Mouse (Mus musculus) WW6 (cell line): ENCODE data around the gene Dpm2.

Experiments used
- DNase-seq: peaks from one replicate; pipeline ENCODE4 v3.0.0-alpha.2; 2013; ENCODE audit warnings: low read depth, low spot score

Dpm2 gene

DNA sequence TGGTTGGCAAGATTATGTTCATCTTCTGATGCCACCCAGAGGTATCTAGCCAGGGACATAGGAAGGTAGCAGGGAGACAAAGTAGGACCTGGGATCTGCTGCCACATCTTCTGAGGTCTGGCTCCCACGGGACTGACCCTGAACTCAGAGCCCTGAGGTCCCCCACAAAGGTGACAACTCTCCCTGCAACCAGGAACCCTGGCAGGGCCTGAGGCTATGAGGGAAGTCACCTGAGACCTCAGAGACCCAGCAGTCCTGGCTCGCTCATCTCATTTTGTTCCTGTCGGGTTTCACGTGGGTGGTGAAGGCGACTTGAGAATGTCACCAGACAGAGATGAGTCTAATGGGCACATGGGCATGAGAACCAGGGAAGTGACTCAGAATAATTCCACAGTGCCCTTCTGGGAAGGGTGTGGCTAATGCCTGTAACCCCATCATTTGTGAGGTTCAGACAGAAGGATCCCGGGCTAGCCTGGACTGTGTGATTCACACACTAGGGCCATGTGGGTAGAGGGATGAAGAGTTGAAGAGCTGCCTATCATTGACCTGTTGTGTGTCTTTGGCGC, 14.6 kb downstream of the Dpm2 start:
- DNase-seq, result no peak

DNA sequence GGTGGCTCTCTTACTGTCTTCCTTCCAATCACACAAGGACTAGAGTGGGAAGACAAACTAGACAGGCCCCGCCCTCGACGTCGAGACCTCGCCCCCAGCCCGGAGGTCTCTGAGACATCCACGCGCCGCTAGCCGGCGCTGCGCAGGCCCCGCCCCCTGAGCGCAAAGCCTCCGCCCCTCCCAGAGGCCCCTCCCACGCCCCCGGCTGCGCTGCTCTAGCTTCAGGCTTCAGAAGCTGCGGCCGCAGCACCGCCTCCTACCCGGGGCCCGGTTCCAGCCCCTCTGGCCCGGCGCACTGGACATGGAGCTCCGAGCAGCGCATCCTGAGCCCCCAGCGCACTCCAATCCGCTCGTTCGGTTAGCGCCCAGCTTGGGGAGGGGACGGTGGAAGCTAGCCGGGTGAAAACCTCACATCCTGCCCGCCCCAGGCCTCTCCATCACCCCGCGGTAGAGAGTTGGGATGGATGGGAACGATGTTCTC, 16.3 kb downstream of the Dpm2 start, which contains the start of gene St6galnac4:
Gene St6galnac4, plus strand, starts transcription at position 225 of the 481 bp plus-strand sequence.
- peak; percentile 92 for DNase-seq

DNA sequence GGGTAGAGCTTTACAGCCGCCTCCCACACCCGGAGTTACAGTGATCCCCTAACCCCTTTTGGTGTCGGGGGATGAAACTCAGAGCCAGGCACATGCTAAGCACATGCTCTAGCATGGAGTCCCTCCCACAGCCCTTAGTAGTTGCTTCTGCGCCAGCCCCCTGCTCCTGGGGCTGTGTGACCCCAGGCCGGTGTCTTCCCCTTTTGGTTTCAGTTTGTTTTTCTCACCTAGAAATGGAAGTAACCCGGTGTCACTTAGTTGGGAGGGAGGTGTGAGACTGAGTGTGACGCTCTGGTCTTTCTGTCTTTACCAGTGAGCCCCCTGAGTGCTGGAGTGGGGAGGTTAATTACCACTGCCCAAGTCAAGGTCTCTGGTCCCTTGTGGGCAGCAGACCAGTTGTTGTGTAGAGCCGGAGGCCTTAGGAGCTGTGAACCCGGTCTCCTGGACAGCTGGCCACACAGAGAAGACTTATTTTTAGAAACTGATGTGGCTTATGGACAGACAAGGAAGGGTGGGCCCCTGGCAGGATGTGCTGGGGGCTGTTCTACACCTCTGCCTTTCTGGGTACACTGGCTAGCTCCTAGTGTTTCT, 17.2 kb downstream of the Dpm2 start:
- DNase-seq, result no peak

DNA sequence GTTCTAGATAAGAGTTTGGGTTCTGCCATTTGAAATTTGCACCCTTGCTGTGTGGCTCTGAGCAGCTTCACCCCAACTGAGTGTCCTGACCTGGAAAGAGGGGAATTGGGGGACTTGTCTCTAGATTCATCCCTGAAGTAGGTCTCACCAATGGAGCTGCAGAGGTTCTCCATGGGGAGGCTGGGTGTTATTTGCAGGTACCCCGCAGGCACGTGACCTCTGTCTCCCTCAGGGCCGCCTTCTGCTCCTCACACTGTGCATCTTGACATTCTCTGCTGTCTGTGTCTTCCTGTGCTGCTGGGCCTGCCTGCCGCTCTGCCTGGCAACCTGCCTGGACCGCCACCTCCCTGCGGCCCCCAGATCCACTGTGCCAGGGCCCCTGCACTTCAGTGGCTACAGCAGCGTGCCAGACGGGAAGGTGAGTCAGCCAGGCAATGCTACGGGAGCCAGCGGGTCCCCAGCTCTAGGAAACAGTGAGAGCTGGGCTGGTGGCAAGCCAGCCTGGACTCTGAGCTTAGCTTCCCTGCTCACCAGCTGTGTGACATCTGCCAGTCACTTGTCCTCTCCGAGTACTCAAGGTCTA, 18.6 kb downstream of the Dpm2 start:
- DNase-seq, result no peak

DNA sequence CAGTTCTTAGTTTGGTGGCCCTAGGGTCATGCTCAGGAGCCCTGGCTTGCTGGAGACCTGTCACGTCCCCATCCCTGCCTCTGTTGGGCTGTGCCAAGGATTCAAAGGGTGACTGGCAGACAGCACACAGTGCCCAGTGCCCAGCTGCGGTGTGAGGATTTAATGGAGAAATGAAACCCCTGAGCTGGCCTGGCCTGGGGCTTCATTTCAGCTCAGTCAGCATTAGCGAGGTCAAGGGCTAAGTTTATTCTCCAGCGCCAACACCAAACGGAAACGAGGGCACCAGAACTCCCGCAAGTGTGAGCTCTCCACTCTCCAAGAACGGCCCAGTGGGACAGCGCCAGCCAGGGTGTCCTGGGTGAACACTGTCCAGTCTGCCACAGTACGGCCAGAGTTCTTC, 19.6 kb downstream of the Dpm2 start:
- DNase-seq, result no peak

DNA sequence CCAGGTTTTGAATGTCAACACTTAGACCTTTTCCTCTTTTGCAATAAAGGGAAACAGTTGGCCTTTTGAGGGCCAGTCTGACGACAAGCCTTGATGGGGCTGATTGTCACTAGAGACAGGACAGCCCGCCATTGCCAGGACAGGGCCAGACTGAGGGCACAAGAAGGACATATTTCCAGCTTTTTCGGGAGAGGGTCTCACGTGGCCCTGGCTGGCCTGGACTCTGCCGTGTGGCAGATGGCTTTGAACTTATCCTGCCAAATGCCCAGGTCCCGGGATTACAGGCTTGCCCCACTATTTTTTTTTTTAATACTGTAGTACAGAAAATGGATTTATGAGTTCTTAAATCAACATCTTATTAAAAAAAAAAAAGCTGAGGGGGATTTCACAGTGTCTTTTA, 20.6 kb downstream of the Dpm2 start:
- no peak for DNase-seq

DNA sequence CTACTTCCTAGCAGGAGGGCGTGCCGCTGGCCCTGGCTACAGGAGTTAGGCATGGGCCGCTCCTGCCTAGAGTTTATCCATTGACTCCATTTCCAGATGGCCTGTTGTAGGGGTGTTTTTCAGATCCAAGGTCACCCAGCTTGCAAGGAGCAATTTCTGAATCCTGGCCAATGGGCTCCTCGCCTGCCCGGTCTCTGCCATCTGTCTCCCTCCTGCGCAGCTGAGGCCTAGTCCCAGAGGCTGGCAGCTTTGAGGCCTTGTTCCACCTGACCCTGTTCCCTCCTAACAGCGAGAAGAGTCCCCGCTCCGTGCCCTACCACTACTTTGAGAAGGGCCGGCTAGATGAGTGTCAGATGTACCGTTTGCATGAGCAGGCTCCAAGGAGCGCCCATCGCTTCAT, 26.1 kb downstream of the Dpm2 start:
- DNase-seq, result no peak

DNA sequence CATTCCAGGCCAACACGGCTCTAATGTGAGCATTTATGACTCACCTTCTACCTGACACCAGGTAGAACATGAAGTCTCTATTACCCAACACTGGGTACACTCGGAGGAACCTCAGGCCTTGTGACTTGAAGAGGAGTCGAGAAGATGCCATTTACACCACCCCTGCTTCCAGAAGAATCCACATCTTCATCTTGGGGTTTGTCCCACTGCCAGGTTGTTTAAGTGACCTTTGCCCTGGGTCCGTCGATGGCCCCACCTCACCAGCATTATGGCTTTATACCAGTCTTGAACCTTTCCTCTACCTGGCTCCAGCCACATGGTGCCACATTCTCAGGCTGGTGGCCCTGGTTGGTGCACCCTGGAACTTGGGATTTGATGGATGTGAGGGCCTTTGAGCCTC, 26.6 kb downstream of the Dpm2 start:
- DNase-seq, result no peak

DNA sequence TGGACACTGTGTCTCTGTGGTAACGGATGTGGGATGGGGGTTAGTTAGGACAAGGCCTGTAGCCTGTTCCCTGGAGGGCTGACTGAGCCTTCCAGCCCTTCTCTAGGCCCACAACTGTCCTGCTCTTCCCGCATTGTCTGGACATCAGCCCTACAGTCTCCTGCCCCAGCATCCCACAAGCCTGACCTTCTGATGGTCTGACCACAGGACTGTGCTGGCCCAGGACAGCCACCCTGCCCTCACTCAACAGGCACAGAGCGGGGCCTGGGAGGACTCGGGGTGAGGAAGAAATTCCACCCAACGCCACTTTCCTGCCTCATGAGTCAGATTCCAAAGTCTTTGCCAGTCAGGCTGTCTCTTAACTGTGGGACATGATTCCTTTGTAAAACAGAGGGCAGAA, 27.0 kb downstream of the Dpm2 start:
- no peak for DNase-seq

DNA sequence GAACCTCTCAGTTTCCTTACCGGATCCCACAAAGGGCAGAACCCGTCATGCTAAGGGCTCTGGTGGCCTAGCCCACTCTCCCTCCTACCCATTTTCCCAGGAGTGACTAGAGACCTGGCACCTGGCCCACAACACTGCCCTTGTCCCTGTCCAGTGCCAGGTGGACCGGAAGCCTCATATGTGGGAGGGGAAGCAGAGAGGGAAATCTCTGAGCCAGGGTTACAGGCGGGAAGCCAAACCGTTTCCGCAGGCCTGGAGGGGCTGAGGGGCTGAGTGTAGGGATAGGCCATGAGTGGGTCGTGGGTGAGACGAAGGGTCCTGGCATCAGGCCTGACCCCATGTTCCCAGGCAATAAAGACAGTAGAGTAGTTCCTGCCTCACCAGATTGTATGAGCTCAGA, 27.8 kb downstream of the Dpm2 start:
- DNase-seq, result no peak

DNA sequence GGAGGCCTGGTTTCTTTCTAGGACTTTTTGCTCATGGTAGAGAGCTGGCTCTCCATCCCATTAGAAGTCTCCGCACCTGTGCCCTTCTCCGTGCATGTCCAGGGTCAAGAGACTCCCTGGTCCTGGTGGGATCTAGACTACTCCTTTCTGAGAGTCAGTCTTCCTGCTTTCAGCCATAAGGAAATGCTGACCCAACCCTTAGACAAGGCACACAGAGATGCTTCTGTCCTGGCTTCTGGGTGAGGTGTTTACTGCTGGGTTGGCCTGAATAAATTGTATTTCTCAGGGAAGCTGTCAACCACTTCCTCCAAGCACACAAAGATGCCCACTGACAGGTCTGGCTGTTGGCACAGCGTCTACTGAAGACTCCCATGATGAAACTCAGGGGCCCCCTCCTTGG, 28.8 kb downstream of the Dpm2 start, which contains the start of gene St6galnac6:
Gene St6galnac6, plus strand, starts transcription at position 301 of the 400 bp plus-strand sequence.
- no peak for DNase-seq

DNA sequence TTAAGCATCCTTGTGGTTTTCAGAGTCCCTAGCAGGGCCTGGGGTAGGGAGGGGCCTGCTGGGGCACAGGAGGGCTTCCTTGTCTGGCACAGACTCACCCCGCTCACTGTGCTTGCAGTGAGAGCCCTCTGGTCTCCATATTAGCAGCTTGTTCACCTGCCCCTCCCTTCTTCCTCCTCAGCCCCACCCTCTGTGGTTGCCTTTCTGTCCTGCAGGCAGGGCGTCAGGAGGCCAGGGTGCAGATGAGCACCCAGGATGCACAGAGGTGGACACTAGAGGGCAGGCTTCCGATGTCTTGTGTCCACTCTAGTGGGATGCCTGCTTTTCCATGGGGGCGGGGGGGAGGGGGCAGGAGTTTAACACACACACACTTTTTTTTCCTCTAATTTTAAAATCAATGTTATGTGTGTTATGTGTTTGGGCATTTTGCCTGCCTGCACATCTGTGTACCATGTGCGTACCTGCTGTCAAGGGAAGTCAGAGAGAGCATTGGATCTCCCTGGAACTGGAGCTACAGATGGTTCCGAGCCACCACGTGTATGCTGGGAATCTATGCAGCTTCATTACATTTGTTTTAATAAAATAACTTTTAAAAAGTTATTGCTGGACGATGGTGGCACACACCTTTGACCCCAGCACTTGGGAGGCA, 30.9 kb downstream of the Dpm2 start:
- DNase-seq, result no peak

DNA sequence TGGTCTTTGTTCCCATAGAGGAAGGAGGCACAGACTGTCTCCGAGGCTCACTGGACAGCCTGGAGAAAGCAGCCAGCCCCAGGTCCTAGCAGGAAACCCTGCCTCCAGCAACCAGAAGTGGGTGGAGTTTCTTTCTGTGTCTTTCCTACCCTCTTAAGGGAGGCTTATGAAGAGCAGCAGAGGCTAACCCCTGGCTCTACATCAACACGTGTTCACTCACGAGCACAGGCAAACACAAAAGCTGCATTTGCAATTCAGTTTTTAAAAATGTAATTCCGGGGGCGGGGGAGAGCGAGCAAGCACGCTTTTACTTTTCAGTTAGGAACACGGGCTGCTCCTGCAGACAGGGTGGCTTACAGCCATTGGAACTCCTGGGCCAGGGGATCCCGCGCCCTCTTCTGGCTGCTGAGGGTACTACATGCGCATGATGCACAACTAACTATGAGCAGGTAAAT, 32.0 kb downstream of the Dpm2 start:
- DNase-seq, result no peak

DNA sequence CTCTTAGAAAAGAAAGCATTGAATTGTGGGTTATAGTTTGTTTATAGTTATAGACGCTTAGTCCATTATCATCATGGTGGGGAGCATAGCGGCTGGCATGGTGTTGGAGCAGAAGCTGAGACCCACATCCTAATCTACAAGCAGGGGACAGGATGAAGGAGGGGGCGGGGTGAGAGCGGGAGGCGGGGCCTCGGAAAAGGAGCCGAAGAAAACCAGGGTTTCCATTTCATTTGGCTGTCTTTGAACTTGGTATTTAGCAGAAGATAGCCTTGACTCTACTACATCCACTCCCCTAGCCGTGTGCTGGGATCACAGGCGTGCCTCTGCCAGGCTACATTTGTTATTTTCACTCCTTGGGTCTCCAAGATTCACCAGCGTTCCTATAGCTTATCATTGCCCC, 34.0 kb downstream of the Dpm2 start:
- DNase-seq, result no peak

DNA sequence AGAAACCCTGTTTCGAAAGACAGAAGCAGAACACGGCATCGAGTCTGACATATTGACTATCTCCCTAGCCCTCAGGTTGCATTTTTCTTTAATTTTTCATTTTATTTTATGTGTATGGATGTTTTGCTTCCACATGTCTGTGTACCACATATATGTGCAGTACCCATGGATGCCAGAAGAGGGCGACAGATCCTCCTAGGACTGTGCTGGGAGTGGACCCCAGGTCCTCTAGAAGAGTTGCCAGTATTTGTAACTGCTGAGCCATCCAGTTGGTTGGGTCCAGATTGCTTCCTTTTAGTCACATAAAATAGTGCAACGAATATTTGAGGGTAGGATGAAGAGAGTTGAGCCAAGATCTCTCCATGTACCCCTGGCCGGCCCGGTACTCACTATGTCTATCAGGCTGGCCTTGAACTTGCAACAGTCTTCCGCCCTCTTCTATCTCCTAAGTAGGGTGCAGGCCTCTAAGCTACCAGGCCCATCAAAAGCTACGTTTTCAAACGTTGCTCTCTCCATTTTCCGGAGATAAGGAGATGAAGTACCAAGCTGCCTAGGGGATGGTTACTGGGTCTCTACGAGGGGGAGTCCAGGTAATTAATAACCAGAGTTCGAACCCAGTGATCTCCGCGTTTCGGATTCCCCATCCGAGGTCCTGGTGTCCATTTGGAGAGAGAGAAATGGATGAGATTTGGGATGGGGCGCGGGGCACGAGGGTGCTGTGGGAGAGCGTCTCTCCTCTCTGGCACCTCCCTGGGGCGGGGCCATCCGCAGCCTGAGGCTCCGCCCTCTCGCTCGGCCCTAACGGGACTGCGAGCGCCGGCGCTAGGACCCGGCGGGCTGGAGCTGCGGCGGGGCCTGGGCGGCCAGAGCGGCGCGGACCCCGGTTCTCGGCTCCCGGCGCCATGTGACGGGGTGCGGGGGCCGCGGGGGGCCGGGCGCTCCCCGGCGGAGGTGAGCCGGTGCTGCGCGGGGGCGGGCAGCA, 35.8 kb downstream of the Dpm2 start:
- DNase-seq, result no peak

DNA sequence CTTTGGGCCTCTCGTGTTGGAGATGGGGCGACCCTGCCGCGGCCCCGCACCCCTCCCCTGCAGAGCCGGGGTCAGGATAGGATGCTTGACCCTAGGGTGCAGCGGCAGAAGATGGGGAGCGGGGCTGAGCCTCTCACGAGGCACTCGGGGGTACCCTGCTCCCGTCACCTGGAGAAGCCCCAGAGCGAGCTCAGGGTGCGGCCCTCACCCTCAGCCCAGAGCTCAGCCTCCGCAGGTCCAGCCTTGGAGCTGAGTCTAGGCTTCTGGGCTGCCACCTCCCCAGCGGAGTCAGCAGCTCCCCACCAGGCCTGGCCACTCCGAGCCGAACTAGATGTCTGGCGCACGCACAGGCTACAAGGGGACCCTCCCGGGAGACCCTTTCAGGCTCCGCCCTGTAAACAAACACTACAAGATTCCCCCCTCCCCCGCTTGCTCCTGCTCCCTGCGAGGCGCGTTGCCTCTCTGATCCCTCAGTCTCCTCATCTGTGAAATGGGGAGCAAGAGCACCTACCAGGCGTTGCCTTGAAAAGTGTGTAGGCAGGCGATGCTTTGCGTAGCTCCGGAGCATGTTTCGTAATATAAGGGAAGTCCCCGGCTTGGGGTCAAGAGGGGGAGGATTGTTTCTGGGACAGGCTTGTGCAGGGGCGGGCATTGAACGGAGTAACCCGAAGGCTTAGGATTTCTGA, 36.7 kb downstream of the Dpm2 start:
- no peak for DNase-seq

DNA sequence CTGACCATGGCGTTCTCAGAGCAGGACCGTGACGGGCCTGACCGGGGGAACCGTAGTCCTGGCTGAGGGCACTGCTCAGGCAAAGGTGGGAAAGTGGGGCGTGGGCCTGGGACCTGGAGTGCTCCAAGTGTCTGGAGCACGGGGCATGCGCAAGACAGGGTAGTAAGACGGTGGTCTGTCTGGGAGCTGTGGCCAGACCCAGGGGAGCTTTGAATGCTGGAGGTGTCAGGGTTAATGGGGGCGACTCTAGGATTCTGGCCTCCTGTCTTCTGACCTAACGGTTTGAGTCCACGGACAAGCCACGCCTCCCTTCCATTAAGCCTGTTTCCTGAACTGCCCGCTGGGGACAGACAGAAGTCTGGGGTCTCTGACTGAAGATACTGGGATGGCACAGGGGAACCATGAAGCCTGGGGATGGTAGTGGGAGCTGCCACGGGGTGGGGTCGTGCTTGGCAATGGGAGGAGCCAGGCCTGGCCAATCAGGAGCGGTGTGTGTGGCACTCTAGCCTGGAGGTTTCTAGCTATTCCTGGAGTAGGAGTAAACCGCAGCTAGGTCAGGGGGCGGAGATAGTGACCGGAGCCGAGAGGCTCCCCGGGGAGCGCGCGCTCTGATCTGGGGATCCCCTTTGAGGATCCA, 37.6 kb downstream of the Dpm2 start:
- no peak for DNase-seq

DNA sequence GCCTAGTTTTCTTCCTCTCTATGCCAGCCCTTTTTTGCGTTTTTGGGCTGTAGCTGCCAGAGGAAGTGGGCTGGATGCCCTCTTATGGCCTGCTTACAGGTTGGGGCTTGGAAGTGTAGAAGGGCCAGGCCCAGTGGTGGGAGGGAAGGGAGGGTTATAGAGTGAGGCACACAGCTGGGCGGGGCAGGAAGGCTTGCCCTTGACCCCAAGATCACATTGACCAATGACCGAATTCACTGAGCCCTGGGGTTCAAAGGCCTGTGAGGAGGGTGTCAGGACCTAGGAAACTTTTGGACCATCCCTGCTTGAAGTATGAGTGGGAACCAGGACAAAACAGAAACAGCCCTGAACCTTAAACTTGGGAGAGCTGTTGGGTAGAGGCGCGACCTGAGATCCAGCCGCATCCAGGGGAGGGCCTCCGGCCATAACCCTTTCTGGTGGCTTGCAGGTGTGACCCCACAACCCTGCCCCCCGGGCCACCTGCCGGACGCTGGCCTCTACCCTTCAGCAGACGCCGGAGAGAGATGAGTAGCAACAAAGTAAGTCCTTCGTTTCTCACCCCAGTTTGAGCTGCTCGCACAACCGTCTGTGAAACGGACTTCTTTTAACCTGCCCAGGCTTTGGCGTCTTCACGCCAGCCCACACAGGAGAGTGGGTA, 38.2 kb downstream of the Dpm2 start:
- DNase-seq, result no peak

DNA sequence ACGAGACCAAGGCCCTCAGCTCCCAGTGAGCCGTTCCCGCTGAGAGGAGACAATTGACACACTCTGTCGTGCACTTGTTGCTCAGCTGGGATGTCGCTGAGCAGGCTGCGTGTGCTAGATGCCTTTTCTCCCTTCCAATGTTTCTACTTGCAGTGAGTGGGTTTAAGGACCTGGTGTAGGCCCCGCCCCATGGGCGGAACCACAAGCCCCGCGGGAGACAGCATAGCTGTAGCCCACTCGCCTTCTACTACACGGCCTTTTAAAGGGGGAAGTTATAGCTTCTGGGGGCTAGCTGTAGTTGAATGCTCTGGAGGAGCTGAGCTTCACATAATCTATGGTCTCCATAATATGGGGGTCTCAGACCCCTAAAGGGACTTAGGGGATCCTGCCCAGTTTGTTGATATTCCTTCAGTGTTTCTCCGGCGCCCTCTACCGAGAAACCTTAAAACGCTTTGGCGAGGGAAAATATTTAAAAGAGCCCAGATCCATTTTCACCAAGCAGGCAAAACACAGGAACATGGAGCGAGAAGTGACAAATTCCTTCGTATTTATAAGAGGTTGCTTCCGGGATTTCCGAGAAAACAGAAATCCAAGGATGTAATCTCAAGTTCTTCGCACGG, 40.1 kb downstream of the Dpm2 start:
- no peak for DNase-seq
